Mouse (Mus musculus): Measurements from ENCODE around the gene Lrp8.

- TF ChIP-seq POLR2A (IDR thresholded peaks at IDR 0.05; ENCODE audit: control insufficient read depth in 1 of 2, insufficient read depth in 1 of 2, low read depth in 1 of 2, low read length in 2 of 2, poor library complexity in 1 of 2), result no peak
- no peak for TF ChIP-seq MYC (IDR thresholded peaks at IDR 0.05; ENCODE audit: low read depth, low read length)
Measured at GRCm38 (mm10) chr4:107823511-107823910, 21.4 kb downstream of the Lrp8 start.
